Mouse (Mus musculus) kidney, embryonic 16.5 days (tissue): ENCODE measurements around the gene Cln6. TPM values are rescaled to one million over a fixed set of nuclear protein-coding genes. Genes with fewer than 3 reads are reported as not detected.
"Not testable (repeated sequence)": the region's sequence is repeated elsewhere in the genome, so short reads cannot be mapped to it uniquely, and the experiment has no call there.

Experiments used
- ATAC-seq: fragments of 200-750 bp; cut with Nextera tagmentation; 2 replicates; pipeline ENCODE4 v1.8.0; 2017; ENCODE audit warnings: moderate TSS enrichment; ENCODE audit not compliant: low FRiP score, low TSS enrichment
- H3K27ac ChIP-seq: fragments of 300-500 bp; sonication (generic); 2 replicates; pipeline ENCODE4 v1.5.1; 2014; ENCODE audit warnings: low read length
- H3K27me3 ChIP-seq: fragments of 300-500 bp; sonication (generic); 2 replicates; pipeline ENCODE4 v1.6.1; 2014; ENCODE audit warnings: low read length, control low read depth, mixed read lengths; ENCODE audit not compliant: insufficient read depth
- H3K36me3 ChIP-seq: fragments of 300-500 bp; sonication (generic); 2 replicates; pipeline ENCODE4 v1.6.1; 2014; ENCODE audit warnings: low read length, control low read depth, mixed read lengths; ENCODE audit not compliant: insufficient read depth
- H3K4me1 ChIP-seq: fragments of 300-500 bp; sonication (generic); 2 replicates; pipeline ENCODE4 v1.6.1; 2014; ENCODE audit warnings: low read length, control low read depth, mixed read lengths; ENCODE audit not compliant: insufficient read depth
- H3K4me2 ChIP-seq: fragments of 300-500 bp; sonication (generic); replicated peaks from 2 replicates; pipeline ENCODE4 v1.6.1; 2014; ENCODE audit warnings: low read depth, low read length
- H3K4me3 ChIP-seq: fragments of 300-500 bp; sonication (generic); 2 replicates; pipeline ENCODE4 v1.5.1; 2014; ENCODE audit warnings: mild to moderate bottlenecking, low read length
- H3K9ac ChIP-seq: fragments of 300-500 bp; sonication (generic); replicated peaks from 2 replicates; pipeline ENCODE4 v1.6.1; 2014; ENCODE audit warnings: low read length
- H3K9me3 ChIP-seq: fragments of 300-500 bp; sonication (generic); 2 replicates; pipeline ENCODE4 v1.6.1; 2016; ENCODE audit warnings: low read length, control low read depth
- WGBS: fragments of 180-500 bp; shearing (Covaris S2); extraction: QIAGEN DNeasy Blood & Tissue Kit; methylation state at CpG from one replicate; pipeline ENCODE4 v1.1.7; 2014; 5-methylcytosine and 5-hydroxymethylcytosine counted together
- polyA plus RNA-seq: library from polyadenylated mRNA; unstranded; fragments of >200 nt; fragmentation: Nextera tagmentation; extraction: Ambion mirVana; gene quantifications from 2 replicates; pipeline ENCODE4 v1.2.1, GENCODE M21; 2015

Gene Cln6
- polyA plus RNA-seq, 1 experiment from 2014 or later: 26.4 TPM

GRCm38 (mm10) chr9:62816323-62817098 lies 22.1 kb upstream of the Cln6 start:
- H3K9me3 ChIP-seq: no peaks in the 10 kb centered on the region
- H3K27me3 ChIP-seq: no peaks in the 10 kb centered on the region
- no peak overlapping the region for H3K4me2 ChIP-seq
- H3K36me3 ChIP-seq: no peaks in the 10 kb centered on the region
- WGBS: 84% methylated on average over 9 of the region's 9 CpGs
- H3K4me1 ChIP-seq: peaks cover 6% of the 10 kb centered on the region
- no peak overlapping the region for H3K9ac ChIP-seq
- no peak overlapping the region for H3K27ac ChIP-seq
- H3K4me3 ChIP-seq: no peak overlapping the region
- ATAC-seq: no peak

DNA sequence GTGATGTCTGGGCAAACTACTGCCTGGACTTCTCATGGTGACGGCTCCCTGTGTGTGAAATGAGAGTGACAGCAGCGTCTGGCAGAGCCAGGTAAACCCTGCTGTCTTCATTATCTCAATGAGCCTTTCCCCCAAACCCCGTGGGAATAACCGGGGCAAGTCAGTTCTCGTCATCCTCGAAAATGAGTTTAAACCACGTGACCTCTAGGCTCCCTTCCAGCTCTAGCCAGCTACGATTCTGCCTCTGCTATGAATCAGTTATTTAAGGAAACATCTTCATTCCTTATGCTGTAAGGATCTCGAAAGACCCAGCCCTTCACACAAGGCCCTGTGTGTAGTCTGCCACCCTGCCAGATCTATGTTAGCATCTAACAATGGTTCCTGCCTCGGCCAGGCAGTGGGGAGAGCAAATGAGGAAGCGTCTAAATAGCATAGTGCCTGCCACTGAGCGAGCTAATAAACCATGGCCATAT lies 21.4 kb upstream of the Cln6 start:
- H3K9me3 ChIP-seq: no peaks in the 10 kb centered on the region
- no peak overlapping the region for H3K27ac ChIP-seq
- H3K4me3 ChIP-seq: no peak overlapping the region
- peaks cover 6% of the 10 kb centered on the region for H3K4me1 ChIP-seq
- no peak overlapping the region for H3K4me2 ChIP-seq
- H3K9ac ChIP-seq: no peak overlapping the region
- no peaks in the 10 kb centered on the region for H3K27me3 ChIP-seq
- ATAC-seq: no peak
- no peaks in the 10 kb centered on the region for H3K36me3 ChIP-seq
- 74% methylated on average over 12 of the region's 12 CpGs for WGBS

DNA sequence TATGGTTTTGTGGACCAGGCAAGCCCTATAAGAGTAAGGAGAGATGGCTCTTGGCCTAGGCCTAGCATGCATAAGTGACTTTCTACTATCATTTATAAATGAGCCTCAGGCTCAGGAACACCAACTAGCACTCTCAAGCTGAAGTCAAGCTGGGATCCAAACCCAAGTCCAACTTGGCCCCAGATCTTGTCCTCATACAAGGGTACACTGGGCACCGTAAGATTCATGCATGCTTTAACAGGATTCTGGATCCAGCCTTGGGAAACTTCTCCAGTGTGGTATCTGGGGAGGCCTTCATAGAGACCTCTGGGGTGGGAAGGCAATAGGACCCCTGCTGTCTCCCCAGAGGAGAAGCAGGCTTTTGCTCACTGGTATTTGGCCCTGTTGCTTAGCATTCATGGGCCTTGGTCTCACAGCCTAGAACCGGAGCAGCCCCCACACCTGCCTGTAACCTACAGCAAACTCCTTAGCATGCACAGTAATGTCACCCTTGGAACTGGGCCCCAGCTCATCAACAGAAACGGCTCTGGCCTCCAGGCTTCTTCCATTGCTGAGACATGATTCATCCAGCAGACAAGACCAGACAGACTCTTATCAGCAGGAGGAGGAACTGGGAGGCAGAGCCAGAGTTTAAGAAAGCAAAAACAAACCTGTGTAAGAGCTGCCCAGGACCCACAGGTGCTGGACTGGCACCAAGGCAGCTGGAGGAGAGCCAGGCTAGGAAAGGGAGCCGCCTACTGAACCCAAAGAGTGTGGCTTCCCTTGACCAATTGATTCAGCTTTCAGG lies 20.6 kb upstream of the Cln6 start:
- H3K4me2 ChIP-seq: no peak overlapping the region
- H3K27me3 ChIP-seq: no peaks in the 10 kb centered on the region
- no peak overlapping the region for H3K4me3 ChIP-seq
- H3K27ac ChIP-seq: no peak overlapping the region
- H3K36me3 ChIP-seq: no peaks in the 10 kb centered on the region
- 83% methylated on average over 4 of the region's 4 CpGs for WGBS
- H3K9ac ChIP-seq: no peak overlapping the region; the same call in 1 of the 2 replicates
- ATAC-seq: no peak
- H3K4me1 ChIP-seq: no peaks in the 10 kb centered on the region
- no peaks in the 10 kb centered on the region for H3K9me3 ChIP-seq

- Histone ChIP-seq H3K9me3 (no peaks in the 10 kb centered on the region), H3K36me3 (no peaks in the 10 kb centered on the region), H3K4me3 (no peak overlapping the region), H3K4me2 (no peak overlapping the region), H3K27me3 (no peaks in the 10 kb centered on the region), H3K9ac (no peak overlapping the region), H3K27ac (no peak overlapping the region), H3K4me1 (no peaks in the 10 kb centered on the region)
- WGBS: 83% methylated on average over 3 of the region's 3 CpGs
- no peak for ATAC-seq
These were observed 19.1 kb upstream of the Cln6 start for GRCm38 (mm10) chr9:62819494-62819893.

DNA sequence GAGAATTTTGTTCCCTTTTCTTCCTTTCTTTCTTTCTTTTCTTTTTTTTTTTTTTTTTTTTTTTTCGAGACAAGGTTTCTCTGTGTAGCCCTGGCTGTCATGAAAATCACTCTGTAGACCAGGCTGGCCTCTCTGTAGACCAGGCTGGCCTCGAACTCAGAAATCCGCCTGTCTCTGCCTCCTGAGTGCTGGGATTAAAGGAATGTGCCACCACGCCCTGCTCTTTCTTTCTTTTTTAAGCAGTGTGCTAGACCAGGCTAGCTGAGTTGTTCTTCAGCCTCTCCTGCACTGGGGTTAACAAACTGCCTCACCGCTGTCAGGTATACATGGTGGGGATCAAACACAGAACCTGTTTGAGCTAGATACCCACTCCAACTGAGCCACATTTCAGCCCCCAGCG lies 18.7 kb upstream of the Cln6 start:
- not testable (repeated sequence) for H3K27ac ChIP-seq, H3K9ac ChIP-seq, H3K36me3 ChIP-seq, H3K9me3 ChIP-seq, H3K4me2 ChIP-seq, H3K4me3 ChIP-seq, ATAC-seq, H3K27me3 ChIP-seq, H3K4me1 ChIP-seq
- 85% methylated on average over 6 of the region's 6 CpGs for WGBS

DNA sequence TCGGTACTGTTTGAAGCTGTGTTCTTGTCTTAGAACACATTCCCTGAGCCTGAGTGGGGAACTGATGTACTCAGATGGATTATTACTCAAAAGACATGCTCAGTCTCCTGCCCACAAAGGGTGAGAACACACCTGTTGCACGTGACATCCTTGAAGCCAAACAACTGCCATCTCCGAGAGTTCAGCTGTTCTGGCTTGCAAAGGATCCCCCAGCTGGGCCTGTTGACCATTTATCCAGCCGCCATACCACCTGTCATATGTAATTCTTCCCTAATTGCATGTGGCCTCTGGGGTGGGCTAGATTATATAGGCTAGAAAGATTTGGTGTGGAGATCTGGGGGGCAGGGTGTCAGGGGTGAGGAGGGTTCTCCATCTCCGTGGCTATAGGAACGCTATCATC lies 17.8 kb upstream of the Cln6 start:
- Histone ChIP-seq H3K27me3 (no peaks in the 10 kb centered on the region), H3K4me3 (no peak overlapping the region), H3K4me1 (peaks cover 5% of the 10 kb centered on the region), H3K9me3 (no peaks in the 10 kb centered on the region), H3K36me3 (no peaks in the 10 kb centered on the region), H3K4me2 (no peak overlapping the region), H3K27ac (no peak overlapping the region), H3K9ac (no peak overlapping the region)
- ATAC-seq: no peak
- 87% methylated on average over 6 of the region's 6 CpGs for WGBS

DNA sequence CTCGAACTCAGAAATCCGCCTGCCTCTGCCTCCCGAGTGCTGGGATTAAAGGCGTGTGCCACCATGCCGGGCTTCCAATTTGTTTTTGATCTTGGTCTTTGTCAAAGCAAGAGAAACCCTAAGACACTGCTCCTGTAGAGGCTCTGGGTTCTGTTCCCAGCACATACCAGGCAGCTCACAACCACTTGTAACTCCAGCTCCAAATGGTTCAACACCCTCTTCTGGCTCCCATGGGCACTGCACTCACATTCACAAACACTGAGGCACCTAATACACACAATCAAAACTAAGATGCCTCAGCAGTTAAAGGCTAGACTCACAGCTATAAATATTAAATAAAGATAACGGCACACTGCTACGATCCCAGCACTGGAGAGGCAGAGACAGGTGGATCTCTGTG lies 16.8 kb upstream of the Cln6 start:
- no peak overlapping the region for H3K4me3 ChIP-seq
- no peaks in the 10 kb centered on the region for H3K36me3 ChIP-seq
- no peak overlapping the region for H3K9ac ChIP-seq
- 94% methylated on average over 7 of the region's 7 CpGs for WGBS
- H3K9me3 ChIP-seq: no peaks in the 10 kb centered on the region
- ATAC-seq: no peak
- H3K27ac ChIP-seq: no peak overlapping the region
- H3K27me3 ChIP-seq: no peaks in the 10 kb centered on the region
- peaks cover 13% of the 10 kb centered on the region for H3K4me1 ChIP-seq
- no peak overlapping the region for H3K4me2 ChIP-seq

- Histone ChIP-seq H3K27ac (no peak overlapping the region), H3K4me1 (peaks cover 13% of the 10 kb centered on the region), H3K27me3 (no peaks in the 10 kb centered on the region), H3K4me3 (no peak overlapping the region), H3K9ac (no peak overlapping the region), H3K4me2 (0 out of 2 replicates have a peak overlapping the region, but pooled peaks have one; percentile 8), H3K9me3 (no peaks in the 10 kb centered on the region), H3K36me3 (no peaks in the 10 kb centered on the region)
- no peak for ATAC-seq
- WGBS: 13% methylated on average over 9 of the region's 9 CpGs
These were observed 12.7 kb upstream of the Cln6 start for GRCm38 (mm10) chr9:62825791-62826393.

DNA sequence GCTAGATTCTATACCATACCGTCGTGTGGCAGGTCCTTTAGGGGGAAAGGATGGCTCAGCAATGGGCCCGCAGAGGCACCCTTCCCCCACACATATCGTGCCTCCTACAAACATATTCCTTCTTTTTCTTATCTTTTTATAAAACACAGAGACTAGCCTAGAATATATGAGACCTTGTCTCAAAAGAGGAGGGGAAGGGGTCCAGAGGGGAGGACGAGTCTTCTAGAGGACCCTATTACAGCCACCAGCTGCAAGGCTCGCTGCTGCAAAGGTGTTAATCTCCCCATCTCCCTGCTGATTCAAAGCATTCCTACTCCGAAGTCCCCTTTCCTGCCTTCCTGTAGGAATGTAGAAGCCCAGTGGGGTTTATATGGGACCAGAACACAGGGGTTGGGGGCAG lies 12.1 kb upstream of the Cln6 start:
- no peaks in the 10 kb centered on the region for H3K27me3 ChIP-seq
- ATAC-seq: no peak
- H3K4me2 ChIP-seq: 0 out of 2 replicates have a peak overlapping the region, but pooled peaks have one; percentile 8
- H3K9me3 ChIP-seq: no peaks in the 10 kb centered on the region
- no peak overlapping the region for H3K4me3 ChIP-seq
- H3K9ac ChIP-seq: 0 out of 2 replicates have a peak overlapping the region, but pooled peaks have one; percentile 39
- 0 out of 2 replicates have a peak overlapping the region, but pooled peaks have one; percentile 13 for H3K27ac ChIP-seq
- whole genome bisulfite sequencing: 11% methylated on average over 7 of the region's 7 CpGs
- no peaks in the 10 kb centered on the region for H3K36me3 ChIP-seq
- H3K4me1 ChIP-seq: peaks cover 13% of the 10 kb centered on the region
